Mouse (Mus musculus): Measurements from ENCODE around the gene Hjurp. TPM values are rescaled to one million over a fixed set of nuclear protein-coding genes. Genes with fewer than 3 reads are reported as not detected.

Gene Hjurp
- polyA plus RNA-seq, 1 experiment from 2014 or later, result 145 TPM

GRCm38 (mm10) chr1:88284228-88284945, 7.0 kb upstream of the Hjurp start:
- Histone ChIP-seq H3K27me3 (no peaks in the 10 kb centered on the region), H3K36me3 (ENCODE audit: poor library complexity, severe bottlenecking) (no peaks in the 10 kb centered on the region), H3K4me2 (no peak overlapping the region), H3K9ac (no peak overlapping the region), H3K4me1 (no peaks in the 10 kb centered on the region), H3K27ac (no peak overlapping the region), H3K4me3 (no peak overlapping the region), H3K9me3 (replicated peaks) (peaks cover 68% of the 10 kb centered on the region)
- WGBS, result 65% methylated on average over 10 of the region's 10 CpGs
- ATAC-seq, result 0 out of 2 replicates have a peak, but pooled peaks have one; percentile 13

GRCm38 (mm10) chr1:88283376-88284227, 6.2 kb upstream of the Hjurp start:
- H3K36me3 ChIP-seq (ENCODE audit: poor library complexity, severe bottlenecking), result no peaks in the 10 kb centered on the region
- no peak overlapping the region for H3K27ac ChIP-seq
- no peak overlapping the region for H3K4me3 ChIP-seq
- peaks cover 68% of the 10 kb centered on the region for H3K9me3 ChIP-seq (replicated peaks)
- no peak overlapping the region for H3K4me2 ChIP-seq
- H3K27me3 ChIP-seq, result no peaks in the 10 kb centered on the region
- no peak overlapping the region for H3K9ac ChIP-seq
- no peaks in the 10 kb centered on the region for H3K4me1 ChIP-seq
- no peak for ATAC-seq
- 82% methylated on average over 15 of the region's 15 CpGs for WGBS

- Histone ChIP-seq H3K4me1 (peaks cover 5% of the 10 kb centered on the region; the same call in 1 of the 2 replicates), H3K27me3 (no peaks in the 10 kb centered on the region), H3K9me3 (replicated peaks) (peaks cover 55% of the 10 kb centered on the region), H3K36me3 (ENCODE audit: poor library complexity, severe bottlenecking) (no peaks in the 10 kb centered on the region), H3K9ac (no peak overlapping the region), H3K4me2 (no peak overlapping the region), H3K4me3 (no peak overlapping the region), H3K27ac (no peak overlapping the region)
- ATAC-seq, result no peak
- WGBS, result 57% methylated on average over 3 of the region's 3 CpGs
Observed at GRCm38 (mm10) chr1:88282301-88282700, 4.9 kb upstream of the Hjurp start.

- Histone ChIP-seq H3K27me3 (no peaks in the 10 kb centered on the region), H3K36me3 (ENCODE audit: poor library complexity, severe bottlenecking) (peaks cover 7% of the 10 kb centered on the region), H3K9ac (no peak overlapping the region), H3K4me2 (no peak overlapping the region), H3K4me3 (no peak overlapping the region), H3K27ac (no peak overlapping the region), H3K9me3 (replicated peaks) (peaks cover 35% of the 10 kb centered on the region), H3K4me1 (peaks cover 24% of the 10 kb centered on the region)
- WGBS, result 75% methylated on average over 15 of the region's 15 CpGs
- no peak for ATAC-seq
Observed at GRCm38 (mm10) chr1:88280006-88280690, 2.7 kb upstream of the Hjurp start.

GRCm38 (mm10) chr1:88279111-88280005, 1.9 kb upstream of the Hjurp start:
- Histone ChIP-seq H3K27me3 (no peaks in the 10 kb centered on the region), H3K4me1 (peaks cover 25% of the 10 kb centered on the region), H3K9me3 (replicated peaks) (peaks cover 27% of the 10 kb centered on the region), H3K4me2 (no peak overlapping the region), H3K27ac (no peak overlapping the region), H3K9ac (no peak overlapping the region), H3K36me3 (ENCODE audit: poor library complexity, severe bottlenecking) (peaks cover 15% of the 10 kb centered on the region), H3K4me3 (no peak overlapping the region)
- no peak for ATAC-seq
- WGBS, result 71% methylated on average over 9 of the region's 9 CpGs

- peak; percentile 7 for ATAC-seq
- peaks cover 13% of the 10 kb centered on the region for H3K9me3 ChIP-seq (replicated peaks)
- H3K4me1 ChIP-seq, result peaks cover 25% of the 10 kb centered on the region
- H3K9ac ChIP-seq, result peak overlapping the region; percentile 71
- H3K4me2 ChIP-seq, result peak overlapping the region; percentile 55
- H3K27ac ChIP-seq, result no peak overlapping the region
- peaks cover 28% of the 10 kb centered on the region for H3K36me3 ChIP-seq (ENCODE audit: poor library complexity, severe bottlenecking)
- H3K27me3 ChIP-seq, result no peaks in the 10 kb centered on the region
- WGBS, result 67% methylated on average over 18 of the region's 18 CpGs
- peak overlapping the region; percentile 47 for H3K4me3 ChIP-seq
Observed at GRCm38 (mm10) chr1:88277818-88278511, 532 bp upstream of the Hjurp start.

GRCm38 (mm10) chr1:88276524-88277097, 822 bp downstream of the Hjurp start:
- no peaks in the 10 kb centered on the region for H3K27me3 ChIP-seq
- H3K9ac ChIP-seq, result peak overlapping the region; percentile 71
- peak overlapping the region; percentile 76 for H3K27ac ChIP-seq
- H3K4me1 ChIP-seq, result peaks cover 25% of the 10 kb centered on the region
- WGBS, result 25% methylated on average over 10 of the region's 10 CpGs
- H3K9me3 ChIP-seq (replicated peaks), result 0 out of 2 replicates have a peak, but pooled peaks cover 4% of the 10 kb centered on the region
- H3K4me2 ChIP-seq, result peak overlapping the region; percentile 55
- peaks cover 41% of the 10 kb centered on the region for H3K36me3 ChIP-seq (ENCODE audit: poor library complexity, severe bottlenecking)
- peak; percentile 50 for ATAC-seq
- peak overlapping the region; percentile 47 for H3K4me3 ChIP-seq

GRCm38 (mm10) chr1:88275698-88276523, 1.5 kb downstream of the Hjurp start:
- Histone ChIP-seq H3K4me2 (peak overlapping the region; percentile 55), H3K4me3 (peak overlapping the region; percentile 47), H3K9ac (peak overlapping the region; percentile 71), H3K36me3 (ENCODE audit: poor library complexity, severe bottlenecking) (peaks cover 46% of the 10 kb centered on the region), H3K27me3 (no peaks in the 10 kb centered on the region), H3K9me3 (replicated peaks) (no peaks in the 10 kb centered on the region), H3K27ac (no peak overlapping the region), H3K4me1 (peaks cover 25% of the 10 kb centered on the region)
- no peak for ATAC-seq
- WGBS, result 70% methylated on average over 13 of the region's 13 CpGs

- H3K4me3 ChIP-seq, result no peak overlapping the region
- peak overlapping the region; percentile 71; the same call in 1 of the 2 replicates for H3K9ac ChIP-seq
- H3K27ac ChIP-seq, result no peak overlapping the region
- no peaks in the 10 kb centered on the region for H3K27me3 ChIP-seq
- peaks cover 25% of the 10 kb centered on the region for H3K4me1 ChIP-seq
- WGBS, result 69% methylated on average over 13 of the region's 13 CpGs
- H3K36me3 ChIP-seq (ENCODE audit: poor library complexity, severe bottlenecking), result peaks cover 46% of the 10 kb centered on the region
- H3K9me3 ChIP-seq (replicated peaks), result no peaks in the 10 kb centered on the region
- H3K4me2 ChIP-seq, result peak overlapping the region; percentile 55; the same call in 1 of the 2 replicates
- no peak for ATAC-seq
Observed at GRCm38 (mm10) chr1:88275078-88275680, 2.3 kb downstream of the Hjurp start.
